Mouse (Mus musculus) layer of hippocampus, adult 11-12 months (tissue): ENCODE measurements around the gene Ankrd23.

ENCODE experiments used
- DNase-seq: peaks from one replicate; pipeline ENCODE4 v3.0.0; 2022; ENCODE audit warnings: low spot score

Ankrd23 gene

DNA sequence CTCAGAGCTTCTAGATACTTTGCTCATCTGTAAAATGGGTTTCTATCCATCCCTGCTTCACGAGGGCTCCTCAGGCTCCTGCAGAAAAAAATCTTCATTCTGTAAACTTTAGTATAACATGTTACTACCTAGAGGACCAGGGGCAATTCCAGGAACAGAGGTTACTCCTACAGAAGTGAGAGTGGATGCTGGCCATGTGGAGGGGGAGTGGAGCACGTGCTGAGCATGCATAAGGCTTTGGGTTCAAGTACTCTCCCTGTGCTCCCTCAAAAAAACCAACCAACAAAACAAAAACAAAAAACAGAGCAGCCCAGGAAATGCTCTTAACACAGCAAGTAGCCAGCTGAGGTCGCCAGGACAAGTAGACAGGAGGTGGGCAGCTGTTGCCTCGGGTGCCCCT is 26.9 kb upstream of the Ankrd23 start:
- no peak for DNase-seq

GRCm38 (mm10) chr1:36563197-36563596 is 26.5 kb upstream of the Ankrd23 start:
- no peak for DNase-seq

DNA sequence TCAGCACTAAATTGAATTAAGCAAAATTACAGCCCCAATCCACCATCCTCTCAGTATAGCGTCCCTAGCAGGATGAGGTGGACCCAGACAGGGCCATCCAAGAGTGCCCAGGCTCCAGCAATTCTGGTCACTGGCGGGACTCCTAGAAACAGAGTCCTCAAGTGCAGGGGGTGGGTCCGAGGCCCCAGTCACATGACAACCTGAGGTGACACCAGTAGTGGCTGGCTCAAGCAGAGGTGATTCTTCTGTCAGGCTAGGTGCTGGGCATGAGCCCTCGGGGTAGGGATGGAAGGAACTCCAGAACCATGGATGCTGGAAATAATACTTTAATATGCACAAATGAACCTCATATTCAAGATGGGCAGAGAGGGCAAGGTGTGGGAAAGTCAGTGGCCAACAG is 25.7 kb upstream of the Ankrd23 start:
- DNase-seq: no peak

GRCm38 (mm10) chr1:36560903-36561302 is 24.2 kb upstream of the Ankrd23 start:
- no peak for DNase-seq

GRCm38 (mm10) chr1:36559888-36560287 is 23.2 kb upstream of the Ankrd23 start:
- DNase-seq: no peak

- DNase-seq: no peak
Observed at GRCm38 (mm10) chr1:36559256-36559655, 22.6 kb upstream of the Ankrd23 start.

GRCm38 (mm10) chr1:36558031-36558993 is 21.6 kb upstream of the Ankrd23 start, which contains the start of gene Sema4c:
Gene Sema4c, minus strand, starts transcription at chr1:36558349.
- peak; percentile 74 for DNase-seq

DNA sequence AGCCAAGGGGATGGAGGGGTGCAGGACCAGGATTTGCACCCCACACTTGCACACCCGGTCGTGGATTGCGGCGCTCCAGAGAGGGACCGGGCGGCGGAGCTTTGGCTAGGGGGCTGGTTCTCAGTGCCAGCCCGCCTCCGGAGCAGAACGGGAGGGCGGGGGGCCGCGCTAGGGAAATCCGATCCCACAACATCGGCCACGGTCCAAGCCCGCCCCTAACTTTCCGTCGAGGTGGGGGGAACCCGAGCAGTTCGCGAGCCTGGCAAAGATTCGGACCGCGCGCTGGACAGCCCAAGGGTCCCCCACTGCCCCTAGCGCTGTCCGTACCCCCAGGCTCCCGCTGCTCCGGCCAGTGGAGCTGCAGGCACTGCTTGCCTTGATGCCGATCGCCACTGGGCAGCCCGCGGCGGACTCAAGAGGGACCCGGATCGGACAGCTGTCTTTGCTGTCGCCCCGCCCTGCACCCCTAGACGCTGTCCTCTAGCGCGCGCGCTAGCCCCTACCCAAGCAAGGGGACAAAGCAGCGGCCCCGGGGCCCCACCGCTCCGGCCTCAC is 20.9 kb upstream of the Ankrd23 start:
- peak; percentile 71 for DNase-seq

- peak; percentile 93 for DNase-seq
Observed at GRCm38 (mm10) chr1:36556553-36557456, 20.1 kb upstream of the Ankrd23 start.

- no peak for DNase-seq
Observed at GRCm38 (mm10) chr1:36555798-36556395, 19.2 kb upstream of the Ankrd23 start.

GRCm38 (mm10) chr1:36554633-36555399 is 18.1 kb upstream of the Ankrd23 start:
- DNase-seq: no peak

DNA sequence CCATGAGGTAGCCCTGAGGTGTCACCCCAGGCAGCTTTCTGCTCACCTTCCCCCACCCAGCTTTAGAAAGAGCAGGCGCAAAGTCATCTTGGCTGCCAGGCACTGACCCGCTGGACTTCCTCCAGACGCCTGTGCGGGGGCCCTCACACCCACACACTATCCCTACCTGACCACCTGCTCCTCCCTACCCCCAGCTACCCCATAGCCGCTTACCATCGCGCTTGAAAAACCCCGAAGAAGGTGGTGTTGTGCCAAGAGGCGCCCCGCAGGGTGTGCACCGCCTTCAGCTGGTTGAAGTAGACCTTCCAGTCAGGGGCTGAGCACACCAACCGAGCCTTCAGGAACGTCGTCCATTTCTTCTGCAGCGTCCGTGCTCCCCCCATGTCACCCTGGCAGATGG is 15.8 kb upstream of the Ankrd23 start:
- no peak for DNase-seq

DNA sequence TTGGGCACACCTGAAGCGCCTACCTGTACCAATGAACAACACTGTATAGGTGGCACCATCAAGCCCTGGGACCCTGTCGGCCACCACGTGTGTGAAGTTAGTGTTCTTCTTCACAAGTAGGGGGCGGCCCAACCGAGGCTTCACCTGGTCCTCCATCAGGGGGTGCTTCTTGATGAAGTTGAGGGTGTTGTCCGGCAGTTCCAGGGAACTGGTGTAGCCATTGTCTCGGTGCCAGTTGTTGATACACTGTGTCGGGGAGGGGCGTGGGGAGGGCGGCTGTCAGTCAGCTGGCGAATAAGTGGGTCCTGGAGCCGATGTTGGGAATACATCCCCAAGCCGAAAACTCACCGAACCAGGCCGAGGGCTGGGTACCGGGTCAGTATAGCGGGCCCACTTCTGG is 15.2 kb upstream of the Ankrd23 start:
- DNase-seq: no peak

- DNase-seq: no peak
Observed at GRCm38 (mm10) chr1:36550075-36550863, 13.6 kb upstream of the Ankrd23 start.

DNA sequence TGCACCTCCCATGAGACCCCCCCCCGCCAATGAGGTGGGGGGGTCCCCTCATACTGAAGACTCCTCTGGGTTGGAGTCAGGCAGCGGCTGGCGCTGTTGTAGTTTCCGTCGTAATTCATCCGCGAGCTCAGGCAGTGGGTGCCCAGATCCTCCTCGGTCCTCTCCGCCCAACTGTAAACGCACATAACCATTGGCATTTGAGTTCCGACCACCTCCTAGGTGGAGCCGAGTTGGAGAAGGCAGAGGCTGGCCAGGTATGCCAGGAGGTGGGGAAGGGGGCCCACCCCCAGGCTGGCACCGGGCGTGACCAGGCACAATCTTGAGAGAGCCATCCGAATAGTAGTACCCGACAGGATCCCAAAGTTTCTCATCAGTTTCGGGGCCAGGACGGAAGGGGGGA is 12.8 kb upstream of the Ankrd23 start:
- DNase-seq: no peak

DNA sequence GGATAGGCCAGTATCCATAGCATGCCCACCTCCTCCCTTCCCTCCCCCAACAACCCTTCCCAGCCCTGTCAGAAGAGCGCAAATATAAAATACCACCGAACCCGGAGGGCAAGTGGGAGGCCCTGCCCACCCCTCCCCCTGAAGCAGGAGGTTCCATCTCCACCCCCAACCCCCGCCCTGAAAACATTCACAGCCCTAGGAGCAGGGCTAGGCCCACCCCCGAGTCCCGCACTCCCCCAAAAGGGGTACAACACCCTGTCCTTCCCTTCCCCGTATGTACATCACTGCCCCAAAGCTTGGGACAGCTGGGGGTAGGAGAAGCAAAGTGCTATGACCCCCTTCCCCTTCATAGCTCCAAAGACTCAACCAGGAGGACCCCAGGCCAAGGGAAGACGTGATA is 12.1 kb upstream of the Ankrd23 start:
- no peak for DNase-seq

GRCm38 (mm10) chr1:36547981-36548598 is 11.4 kb upstream of the Ankrd23 start:
- DNase-seq: no peak

DNA sequence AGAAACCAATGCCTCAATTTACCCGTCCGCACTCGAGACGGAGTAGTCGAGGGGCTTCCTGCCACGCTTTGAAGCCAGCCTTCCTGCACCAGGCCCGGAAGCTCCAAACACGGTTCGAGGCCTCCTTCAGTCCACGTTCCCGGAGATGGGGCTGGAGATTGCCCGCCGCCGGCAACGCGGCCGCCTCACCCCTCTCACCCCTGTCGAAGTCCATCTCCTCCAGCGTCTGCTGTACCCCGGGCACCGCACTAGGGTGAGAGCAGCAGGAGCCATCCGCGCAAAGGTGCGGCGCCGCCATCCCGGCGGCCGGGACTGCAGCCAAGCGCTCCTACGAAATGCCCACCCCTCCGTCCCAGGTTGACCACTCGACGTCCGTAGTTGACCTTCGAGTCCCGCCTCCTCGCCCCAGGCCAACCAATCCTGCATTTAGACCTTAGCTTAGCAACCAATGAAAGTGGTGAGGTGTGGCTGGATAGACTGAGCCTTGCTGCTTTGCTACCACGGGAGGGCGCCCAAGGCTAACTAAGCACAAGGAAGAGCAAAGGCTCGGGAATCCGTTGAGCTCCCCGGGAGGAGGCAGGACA is 10.3 kb upstream of the Ankrd23 start, which contains the start of gene Ankrd39:
Ankrd39 (minus strand) TSS at position 558 of the 584 bp plus-strand sequence.
- DNase-seq: peak; percentile 98

DNA sequence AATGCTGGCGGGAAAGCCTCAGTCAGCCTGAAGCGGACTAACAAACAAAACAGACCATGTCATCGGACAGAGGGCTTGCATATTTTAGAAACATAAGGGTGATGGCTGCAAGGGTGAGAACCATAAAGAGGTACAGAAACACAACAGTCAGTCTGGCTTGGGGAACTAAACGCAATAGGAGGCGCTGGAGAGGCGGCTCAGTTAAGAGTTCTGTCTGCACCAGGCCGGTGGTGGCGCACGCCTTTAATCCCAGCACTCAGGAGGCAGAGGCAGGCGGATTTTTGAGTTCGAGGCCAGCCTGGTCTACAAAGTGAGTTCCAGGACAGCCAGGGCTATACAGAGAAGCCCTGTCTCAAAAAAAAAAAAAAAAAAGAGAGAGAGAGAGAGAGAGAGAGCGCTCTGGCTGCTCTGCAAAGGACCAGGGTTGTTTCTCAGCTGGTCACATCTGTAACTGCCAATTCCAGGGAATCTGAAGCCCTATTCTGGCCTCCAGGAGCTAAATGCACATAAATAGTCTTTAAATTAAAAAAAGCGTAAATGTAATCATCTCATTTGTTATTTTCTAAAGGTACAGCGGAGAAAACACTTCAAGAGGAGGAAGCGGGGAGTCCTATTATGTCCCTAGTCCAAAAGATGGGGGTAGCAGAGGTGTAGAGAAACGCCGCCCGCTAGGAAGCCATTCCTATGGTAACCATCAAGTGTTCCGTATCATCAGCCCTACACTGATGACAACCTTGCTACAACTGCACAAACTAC is 9.3 kb upstream of the Ankrd23 start:
- DNase-seq: no peak
